ENCODE assay signal across 20 mouse cellular contexts in the genomic region with DNA sequence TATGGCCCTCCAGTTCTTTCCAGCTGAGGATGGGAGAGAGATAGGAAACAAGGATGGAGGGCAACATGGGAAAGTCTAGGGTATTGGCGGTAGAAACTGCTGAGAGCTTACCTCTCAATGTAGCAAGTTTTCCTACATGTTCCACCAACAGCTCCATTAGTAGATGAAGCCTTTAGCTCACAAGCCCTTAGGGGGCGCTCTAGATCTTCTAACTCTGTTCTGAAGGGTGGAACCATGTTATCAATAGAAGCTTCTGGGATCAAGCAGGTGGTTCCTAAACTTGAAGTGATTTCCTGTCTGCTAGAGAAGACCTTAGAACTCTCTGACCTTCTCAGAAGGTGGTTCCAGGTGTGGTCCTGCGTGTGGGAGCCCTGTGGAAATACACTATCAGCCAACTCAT.
DNase-seq lines count a peak whose midpoint lies in the region; ATAC-seq and TF ChIP-seq lines count a peak whose summit lies in the region.
"Had no signal": no experiment of that assay in that cellular context is flagged by ENCODE, and none has a peak within 500 bp of the region (broad histone marks: within the 10 kb centered on the region; RNA-seq: fewer than 3 reads in every experiment).

No protein-coding gene starts in this region.

- peak; percentile 23 for TF ChIP-seq RAD21 in CH12.LX (IDR thresholded peaks at IDR 0.05; ENCODE audit: low read depth, low read length)

- no peaks in the 10 kb centered on the region for H3K4me1 ChIP-seq in CH12.LX (ENCODE audit: control insufficient read depth in 1 of 2, insufficient read depth in 2 of 2)
- H3K4me1 ChIP-seq in liver, embryonic 11.5 days (replicated peaks; ENCODE audit: control insufficient read depth, insufficient read depth, low read length), result no peaks in the 10 kb centered on the region
- H3K4me1 ChIP-seq: liver, embryonic 13.5 days; lung, embryonic 15.5 days; midbrain, embryonic 15.5 days had no signal

- no peak overlapping the region for H3K4me3 ChIP-seq in CH12.LX (replicated peaks in 1 of 3; ENCODE audit: low read depth in 2 of 3, low read length in 2 of 3, poor library complexity in 1 of 3)
- no peak overlapping the region for H3K4me3 ChIP-seq in liver, embryonic 11.5 days (ENCODE audit: low read depth, low read length)
- H3K4me3 ChIP-seq: erythroblast, embryonic 14.5 days; forebrain, embryonic 15.5 days; liver, embryonic 13.5 days; lung, embryonic 15.5 days; midbrain, embryonic 15.5 days had no signal

- H3K36me3 ChIP-seq in CH12.LX (replicated peaks in 1 of 2; ENCODE audit: control insufficient read depth in 1 of 2, insufficient read depth in 1 of 2, low read length in 1 of 2), result no peaks in the 10 kb centered on the region
- H3K36me3 ChIP-seq in liver, embryonic 11.5 days (ENCODE audit: control insufficient read depth, insufficient read depth, low read length), result no peaks in the 10 kb centered on the region
- H3K36me3 ChIP-seq: forebrain, embryonic 15.5 days; liver, embryonic 13.5 days; lung, embryonic 15.5 days; midbrain, embryonic 15.5 days had no signal

- in situ Hi-C loops in CH12.LX (cut with MboI; ENCODE audit: low pct_ligation_motif_present, low pct_unique_long_range_greater_than_20kb, low sequenced_read_pairs), result no loop called here

- no peak for ATAC-seq in megakaryocyte-erythroid progenitor cell, adult 5-6 weeks (replicated peaks; ENCODE audit: low FRiP score, low TSS enrichment, poor library complexity, severe bottlenecking)
- no peak for ATAC-seq in liver, embryonic 11.5 days (replicated peaks; ENCODE audit: low FRiP score)
- ATAC-seq: CD4-positive, CD25-positive, alpha-beta regulatory T cell, adult 4 months; forebrain, embryonic 15.5 days; hindbrain, postnatal 0 days; midbrain, embryonic 15.5 days had no signal

- TF ChIP-seq EP300 in CH12.LX (IDR thresholded peaks at IDR 0.05; ENCODE audit: low read length), result no peak

- H3K9ac ChIP-seq in CH12.LX (ENCODE audit: insufficient read depth, low read depth), result no peak overlapping the region
- no peak overlapping the region for H3K9ac ChIP-seq in liver, embryonic 11.5 days (ENCODE audit: low read depth, low read length)
- H3K9ac ChIP-seq: forebrain, embryonic 15.5 days; liver, embryonic 13.5 days; lung, embryonic 15.5 days; midbrain, embryonic 15.5 days had no signal

- H3K79me2 ChIP-seq in CH12.LX (replicated peaks; ENCODE audit: control insufficient read depth, extremely low read depth, insufficient read depth, poor library complexity, severe bottlenecking), result no peaks in the 10 kb centered on the region

- H3K27me3 ChIP-seq in CH12.LX (replicated peaks), result peaks cover 82% of the 10 kb centered on the region
- no peaks in the 10 kb centered on the region for H3K27me3 ChIP-seq in liver, embryonic 11.5 days (replicated peaks; ENCODE audit: control insufficient read depth, insufficient read depth, low read length)
- H3K27me3 ChIP-seq: forebrain, embryonic 15.5 days; liver, embryonic 13.5 days; lung, embryonic 15.5 days; midbrain, embryonic 15.5 days had no signal

- dilution Hi-C loops in CH12.LX (cut with MboI; ENCODE audit: extremely low pct_ligation_motif_present, extremely low pct_unique_long_range_greater_than_20kb, low sequenced_read_pairs), result no loop called here

- H3K27ac ChIP-seq in CH12.LX (ENCODE audit: insufficient read depth, low read depth), result no peak overlapping the region
- no peak overlapping the region for H3K27ac ChIP-seq in liver, embryonic 11.5 days (ENCODE audit: low read depth, low read length)
- H3K27ac ChIP-seq: forebrain, embryonic 15.5 days; hindbrain, postnatal 0 days; liver, embryonic 13.5 days; lung, embryonic 15.5 days; midbrain, embryonic 15.5 days; stomach, postnatal 0 days had no signal

- TF ChIP-seq POLR2A in CH12.LX (IDR thresholded peaks at IDR 0.05; ENCODE audit: low read depth, low read length), result no peak

- no peak overlapping the region for H3K4me2 ChIP-seq in CH12.LX (ENCODE audit: insufficient read depth, low read depth, poor library complexity, severe bottlenecking)
- H3K4me2 ChIP-seq in liver, embryonic 11.5 days, result no peak overlapping the region
- H3K4me2 ChIP-seq: forebrain, embryonic 15.5 days; liver, embryonic 13.5 days; lung, embryonic 15.5 days; midbrain, embryonic 15.5 days had no signal

- 50% methylated on average over 3 of the region's 3 CpGs for WGBS in liver, embryonic 11.5 days

- peak in 1 of 2 experiments; percentile 49; a peak in 2 of 4 replicates for TF ChIP-seq CTCF in CH12.LX (conservative IDR thresholded peaks at IDR 0.05 in 1 of 2, IDR thresholded peaks at IDR 0.05 in 1 of 2; ENCODE audit: low read depth in 2 of 2, low read length in 2 of 2)

- DNase-seq in heart, adult 11 months, result peak; percentile 30
- DNase-seq in heart, postnatal 10 days, result no peak
- peak; percentile 16 for DNase-seq in 416B (ENCODE audit: low read depth)
- DNase-seq in CH12.LX (ENCODE audit: extremely low read depth), result peak; percentile 17
- peak; percentile 37 to 53 for DNase-seq in adrenal gland, postnatal 36 days
- DNase-seq in liver, embryonic 11.5 days (ENCODE audit: low spot score), result no peak
- no peak for DNase-seq in retina, postnatal 1 day
- DNase-seq: cerebellum, postnatal 14 days; heart, adult 18-20 months; kidney, adult 11 months; kidney, postnatal 14 days; liver, embryonic 13.5 days had no signal

- intact Hi-C loops in heart, postnatal 10 days (cut with DNase I), result no loop called here

- no peaks in the 10 kb centered on the region for H3K9me3 ChIP-seq in CH12.LX (replicated peaks; ENCODE audit: low read length)
- H3K9me3 ChIP-seq in liver, embryonic 11.5 days (ENCODE audit: control insufficient read depth, low read length), result no peaks in the 10 kb centered on the region
- H3K9me3 ChIP-seq: forebrain, embryonic 15.5 days; liver, embryonic 13.5 days; lung, embryonic 15.5 days; midbrain, embryonic 15.5 days had no signal

TF ChIP-seq in CH12.LX, 34 proteins besides CTCF, POLR2A, EP300 and RAD21:
- TF ChIP-seq USF2 (conservative IDR thresholded peaks at IDR 0.05; ENCODE audit: low read depth, low read length) (no peak), BHLHE40 (IDR thresholded peaks at IDR 0.05; ENCODE audit: low read depth, low read length) (no peak)

Comparison
In these comparisons a context has a peak if more than half of its experiments do, and no peak if none do; other contexts are left out.
1. DNase-seq: peak in heart, adult 11 months (single experiment), 416B (single experiment), CH12.LX (single experiment) and adrenal gland, postnatal 36 days (2 of 2); none in heart, postnatal 10 days (0 of 2), liver, embryonic 11.5 days (single experiment) and retina, postnatal 1 day (single experiment).